Mouse (Mus musculus): ENCODE data around the gene Daam2.
"Not testable (repeated sequence)": the region's sequence is repeated elsewhere in the genome, so short reads cannot be mapped to it uniquely, and the experiment has no call there.

Daam2 gene

GRCm38 (mm10) chr17:49477370-49477769, 86.8 kb downstream of the Daam2 start:
- DNase-seq (ENCODE audit: low spot score): no peak

DNA sequence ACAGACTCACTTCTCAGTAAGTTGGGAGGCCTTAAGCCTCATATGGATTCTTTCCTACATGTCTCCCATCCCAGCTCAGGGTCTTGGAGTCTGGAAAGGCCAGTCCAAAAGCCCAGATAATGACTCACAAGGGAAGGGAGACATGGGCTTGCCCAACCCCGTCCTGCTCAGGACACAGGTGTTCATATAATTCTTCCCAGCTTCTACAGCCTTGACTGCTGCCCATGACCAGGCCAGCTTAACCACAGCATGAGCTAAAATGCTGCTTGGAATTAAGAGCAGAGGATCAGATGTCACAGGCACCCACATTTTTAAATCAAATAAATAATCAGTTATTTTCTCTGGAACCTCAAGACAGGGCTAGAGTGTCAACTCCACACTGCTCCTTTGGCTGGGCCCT, 89.0 kb downstream of the Daam2 start:
- DNase-seq (ENCODE audit: low spot score): no peak

DNA sequence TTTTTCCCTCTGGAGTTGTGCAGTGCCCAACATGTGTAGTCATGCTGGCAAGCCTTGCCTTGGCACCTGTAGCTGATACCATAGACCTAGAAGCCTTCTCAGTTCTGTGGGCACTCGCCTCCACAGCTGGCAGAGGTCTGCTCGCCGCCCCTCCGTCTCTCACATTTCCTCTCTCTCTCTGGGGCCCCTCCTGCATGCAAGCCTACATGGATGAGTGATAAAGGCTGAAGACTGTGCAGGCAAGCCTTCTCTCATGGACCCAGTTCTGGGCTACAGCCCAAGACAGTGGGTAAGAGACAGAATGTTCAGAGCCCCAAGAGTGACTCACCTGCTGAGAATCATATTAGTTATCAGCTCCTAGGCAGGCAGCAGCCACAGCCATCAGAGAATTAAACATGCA, 90.1 kb downstream of the Daam2 start:
- no peak for DNase-seq (ENCODE audit: low spot score)

GRCm38 (mm10) chr17:49472626-49473025, 91.5 kb downstream of the Daam2 start:
- DNase-seq (ENCODE audit: low spot score): peak; percentile 20

- DNase-seq (ENCODE audit: low spot score): peak; percentile 38
These were observed 95.9 kb downstream of the Daam2 start for GRCm38 (mm10) chr17:49468223-49468622.

GRCm38 (mm10) chr17:49464884-49465283, 99.3 kb downstream of the Daam2 start:
- no peak for DNase-seq (ENCODE audit: low spot score)

- no peak for DNase-seq (ENCODE audit: low spot score)
These were observed 105.8 kb downstream of the Daam2 start for GRCm38 (mm10) chr17:49458386-49458785.

- no peak for DNase-seq (ENCODE audit: low spot score)
These were observed 106.3 kb downstream of the Daam2 start for GRCm38 (mm10) chr17:49457833-49458232.

- DNase-seq (ENCODE audit: low spot score): no peak
These were observed 107.8 kb downstream of the Daam2 start for GRCm38 (mm10) chr17:49456334-49456733.

DNA sequence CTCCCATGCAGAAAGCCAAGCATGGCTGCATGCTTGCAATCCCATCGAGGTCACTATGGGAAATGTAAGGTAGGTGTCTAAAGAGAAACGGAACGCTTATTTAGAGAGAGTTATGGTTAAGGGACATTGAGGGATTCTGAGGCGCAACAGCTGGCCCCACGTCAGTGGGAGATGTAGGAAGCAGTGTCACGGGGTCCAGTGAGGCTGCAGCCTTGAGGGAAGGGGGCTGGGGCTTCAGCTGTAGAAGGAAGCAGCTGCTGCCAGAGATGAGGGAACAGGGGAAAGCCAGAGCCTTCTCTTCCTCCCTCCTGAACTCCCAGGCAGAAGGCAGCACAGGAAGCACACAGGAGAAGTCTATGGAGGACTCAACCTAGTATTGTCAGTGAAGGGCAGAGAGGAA, 113.2 kb downstream of the Daam2 start:
- no peak for DNase-seq (ENCODE audit: low spot score)

DNA sequence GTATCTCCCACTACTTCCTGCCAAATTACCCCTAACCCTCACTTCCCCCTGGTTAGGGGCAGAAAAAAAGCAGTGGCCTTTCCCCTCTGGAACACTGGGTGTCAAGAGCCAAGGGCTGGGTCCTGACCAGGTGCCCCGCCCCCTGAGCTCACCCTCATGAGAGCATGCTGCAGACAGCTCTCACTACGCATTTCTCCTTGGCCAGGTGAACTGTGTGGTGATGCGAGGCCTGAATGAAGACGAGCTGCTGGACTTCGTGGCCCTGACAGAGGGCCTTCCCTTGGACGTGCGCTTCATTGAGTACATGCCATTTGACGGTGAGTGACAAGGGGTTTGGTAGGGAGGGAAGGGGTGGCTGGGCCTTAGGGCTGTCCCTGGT, 114.9 kb downstream of the Daam2 start:
- DNase-seq (ENCODE audit: low spot score): no peak

DNA sequence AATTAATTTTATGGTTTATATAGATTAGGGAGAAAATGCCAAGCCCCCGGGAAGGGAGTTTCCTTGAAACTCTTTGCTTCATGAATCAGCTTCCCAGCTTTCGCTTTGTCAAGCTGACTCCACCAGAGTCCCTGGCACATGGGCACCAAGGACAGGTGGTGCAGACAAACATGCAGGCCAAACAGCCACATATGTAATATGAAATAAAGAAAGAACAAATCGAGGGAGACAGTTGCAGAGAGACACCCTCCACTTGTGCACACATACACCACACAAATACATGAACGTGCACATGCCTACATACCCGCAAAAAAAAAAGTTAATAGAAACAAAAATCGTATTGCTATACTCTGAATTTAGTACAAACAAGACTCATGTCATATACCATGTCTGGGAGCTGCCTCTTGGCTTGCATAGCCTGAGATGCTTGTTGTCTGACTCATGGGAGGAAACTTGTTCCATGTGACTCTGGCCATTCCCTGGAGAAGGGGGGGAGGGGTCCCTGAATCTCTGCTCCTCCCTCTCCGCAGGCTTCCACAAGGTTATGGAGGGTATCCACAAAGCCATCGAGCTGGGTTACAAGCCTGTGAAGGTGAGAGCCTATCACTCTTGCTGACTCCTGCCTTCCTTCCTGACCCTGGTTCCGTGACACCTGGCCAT, 115.4 kb downstream of the Daam2 start:
- DNase-seq (ENCODE audit: low spot score): no peak

- not testable (repeated sequence) for DNase-seq (ENCODE audit: low spot score)
These were observed 121.3 kb downstream of the Daam2 start for GRCm38 (mm10) chr17:49442841-49443240.

GRCm38 (mm10) chr17:49440331-49441130, 123.6 kb downstream of the Daam2 start:
- no peak for DNase-seq (ENCODE audit: low spot score)

DNA sequence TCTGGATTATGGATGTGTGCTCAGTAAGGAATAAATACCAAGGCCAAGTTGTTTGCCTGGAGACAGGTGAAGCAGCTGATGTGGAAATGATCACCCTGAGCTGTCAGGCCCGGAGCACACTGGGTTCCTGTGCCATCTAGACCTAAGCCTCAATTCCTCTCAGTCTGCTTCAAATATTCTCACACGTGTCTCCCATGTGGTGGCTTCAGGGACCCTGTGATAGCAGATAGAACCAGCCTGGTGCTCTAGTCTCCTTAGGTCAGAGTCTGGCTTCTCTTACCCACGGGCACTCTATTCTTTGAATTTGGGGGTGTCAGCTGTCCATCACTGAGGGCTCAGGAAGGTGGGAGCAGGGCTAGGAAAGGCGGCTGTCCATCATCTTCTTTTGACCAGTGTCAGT, 124.4 kb downstream of the Daam2 start:
- no peak for DNase-seq (ENCODE audit: low spot score)

DNA sequence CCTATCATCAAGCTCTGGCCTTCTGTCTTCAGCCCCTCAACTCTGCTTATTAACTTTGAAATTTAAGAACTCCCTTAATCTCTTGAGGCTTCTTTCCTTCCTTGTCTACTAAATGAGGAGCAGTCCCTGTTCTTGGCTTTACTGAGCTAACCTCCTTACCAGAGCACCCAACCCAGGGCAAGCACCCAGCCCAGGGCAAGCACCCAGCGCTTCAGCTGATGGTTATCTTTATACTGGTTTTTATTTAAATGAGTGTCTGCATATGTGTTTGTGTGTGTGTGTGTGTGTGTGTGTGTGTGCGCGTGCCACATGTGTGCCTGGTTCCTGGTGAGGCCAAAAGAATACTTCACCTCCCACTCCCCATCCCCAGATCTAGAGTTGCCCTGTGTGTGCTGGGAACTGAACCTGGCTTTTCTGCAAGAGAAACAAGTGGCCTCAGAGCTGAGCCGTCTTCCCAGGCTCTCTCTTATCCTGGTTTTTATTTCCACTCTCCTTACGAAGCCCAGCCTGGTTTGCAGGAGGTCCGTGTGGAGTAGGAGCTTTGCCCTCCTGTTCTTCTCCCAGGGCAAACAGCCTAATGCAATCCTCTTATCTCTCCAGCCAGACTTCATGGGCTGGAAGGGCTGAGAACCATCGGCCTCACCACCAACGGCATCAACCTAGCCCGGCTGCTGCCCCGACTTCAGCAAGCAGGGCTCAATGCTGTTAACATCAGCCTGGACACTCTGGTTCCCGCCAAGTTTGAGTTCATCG, 125.1 kb downstream of the Daam2 start:
- no peak for DNase-seq (ENCODE audit: low spot score)

GRCm38 (mm10) chr17:49437306-49437705, 126.8 kb downstream of the Daam2 start:
- DNase-seq (ENCODE audit: low spot score): not testable (repeated sequence)

DNA sequence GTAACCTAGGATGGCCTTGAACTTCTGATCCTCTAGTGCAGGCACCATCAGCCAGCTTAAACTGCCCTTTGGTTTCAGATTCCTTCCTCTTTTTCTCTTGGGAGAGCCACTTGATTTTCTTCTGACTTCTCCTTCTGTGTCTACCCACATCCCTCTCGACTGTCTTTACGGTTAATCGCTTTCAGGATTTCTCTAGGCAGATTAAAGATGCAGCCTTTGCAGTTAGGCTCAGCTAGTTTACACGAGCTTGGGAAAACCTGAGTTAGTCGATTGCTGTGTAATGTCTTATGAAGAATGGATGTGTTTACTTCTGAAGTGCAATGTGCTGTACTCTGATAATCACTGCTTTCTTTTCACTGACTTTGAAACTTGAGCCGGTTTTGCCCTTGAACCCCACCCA, 127.5 kb downstream of the Daam2 start:
- DNase-seq (ENCODE audit: low spot score): no peak

GRCm38 (mm10) chr17:49435081-49435480, 129.1 kb downstream of the Daam2 start:
- no peak for DNase-seq (ENCODE audit: low spot score)

DNA sequence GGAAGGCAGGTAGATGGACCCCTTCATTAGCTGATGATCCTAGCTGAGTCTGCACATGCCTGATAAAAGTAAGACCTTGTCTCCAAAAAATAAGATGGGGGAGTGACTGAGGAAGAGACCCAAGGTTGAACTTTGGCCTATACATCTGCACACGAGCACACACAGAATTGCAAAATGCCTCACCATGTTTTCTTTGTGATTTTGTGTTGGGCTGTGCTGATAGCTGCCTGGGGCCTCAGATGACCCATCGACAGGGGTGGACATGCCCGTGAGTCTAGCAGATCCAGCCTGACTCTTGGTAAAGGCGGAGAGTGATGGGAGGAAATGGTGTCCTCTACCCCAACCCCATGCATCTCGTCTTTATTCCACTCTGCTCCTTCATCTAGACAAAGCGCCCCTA, 129.9 kb downstream of the Daam2 start:
- no peak for DNase-seq (ENCODE audit: low spot score)

- DNase-seq (ENCODE audit: low spot score): no peak
These were observed 131.1 kb downstream of the Daam2 start for GRCm38 (mm10) chr17:49433071-49433470.

GRCm38 (mm10) chr17:49432071-49432711, 132.0 kb downstream of the Daam2 start:
- no peak for DNase-seq (ENCODE audit: low spot score)
